Mouse (Mus musculus) hindbrain, embryonic 15.5 days (tissue): Measurements from ENCODE around the gene Hist1h3g. TPM values are rescaled to one million over a fixed set of nuclear protein-coding genes. Genes with fewer than 3 reads are reported as not detected.
A peak's percentile ranks its signal among the peaks of the same experiment; 100 is the strongest.
"Not testable (repeated sequence)": the region's sequence is repeated elsewhere in the genome, so short reads cannot be mapped to it uniquely, and the experiment has no call there.

Experiments used
- ATAC-seq: fragments of 200-750 bp; cut with Nextera tagmentation; 2 replicates; pipeline ENCODE4 v1.8.0; 2017; ENCODE audit warnings: low read depth, moderate number of reproducible peaks, moderate TSS enrichment; ENCODE audit not compliant: low FRiP score
- H3K27ac ChIP-seq: fragments of 300-500 bp; sonication (generic); replicated peaks from 2 replicates; pipeline ENCODE4 v1.5.1; 2015; ENCODE audit warnings: mild to moderate bottlenecking, inconsistent platforms
- H3K27me3 ChIP-seq: fragments of 300-500 bp; sonication (generic); 2 replicates; pipeline ENCODE4 v1.6.1; 2015; ENCODE audit warnings: control low read depth, inconsistent platforms
- H3K36me3 ChIP-seq: fragments of 300-500 bp; sonication (generic); 2 replicates; pipeline ENCODE4 v1.6.1; 2015; ENCODE audit warnings: control low read depth, inconsistent platforms
- H3K4me1 ChIP-seq: fragments of 300-500 bp; sonication (generic); replicated peaks from 2 replicates; pipeline ENCODE4 v1.6.1; 2015; ENCODE audit warnings: control low read depth, inconsistent platforms
- H3K4me2 ChIP-seq: fragments of 300-500 bp; sonication (generic); 2 replicates; pipeline ENCODE4 v1.6.1; 2015; ENCODE audit warnings: moderate library complexity, mild to moderate bottlenecking, inconsistent platforms
- H3K4me3 ChIP-seq: fragments of 300-500 bp; sonication (generic); 2 replicates; pipeline ENCODE4 v1.5.1; 2015; ENCODE audit warnings: mild to moderate bottlenecking, inconsistent platforms
- H3K9ac ChIP-seq: fragments of 300-500 bp; sonication (generic); 2 replicates; pipeline ENCODE4 v1.6.1; 2015; ENCODE audit warnings: inconsistent platforms
- H3K9me3 ChIP-seq: fragments of 300-500 bp; sonication (generic); 2 replicates; pipeline ENCODE4 v1.6.1; 2016; ENCODE audit warnings: control low read depth, inconsistent platforms
- WGBS: fragments of 180-500 bp; shearing (Covaris S2); methylation state at CpG from one replicate; pipeline ENCODE4 v1.1.7; 2015; 5-methylcytosine and 5-hydroxymethylcytosine counted together
- polyA plus RNA-seq: library from polyadenylated mRNA; unstranded; fragments of >200 nt; fragmentation: Nextera tagmentation; extraction: Ambion mirVana; gene quantifications from 2 replicates; pipeline ENCODE4 v1.2.1, GENCODE M21; 2015

Hist1h3g gene
- polyA plus RNA-seq, 1 experiment from 2014 or later, result 1.2 TPM

- ATAC-seq, result no peak
- whole genome bisulfite sequencing, result 21% methylated on average over 9 of the region's 9 CpGs
- Histone ChIP-seq H3K36me3 (no peaks in the 10 kb centered on the region), H3K27me3 (no peaks in the 10 kb centered on the region), H3K9ac (peak overlapping the region; percentile 63), H3K9me3 (no peaks in the 10 kb centered on the region), H3K4me1 (peaks cover 38% of the 10 kb centered on the region), H3K4me2 (peak overlapping the region; percentile 100), H3K27ac (peak overlapping the region; percentile 90), H3K4me3 (peak overlapping the region; percentile 53)
These were observed 19.2 kb downstream of the Hist1h3g start for GRCm38 (mm10) chr13:23554393-23554792.

GRCm38 (mm10) chr13:23554925-23555838 lies 20.0 kb downstream of the Hist1h3g start:
- Histone ChIP-seq H3K4me2 (peak overlapping the region; percentile 100), H3K4me3 (peak overlapping the region; percentile 53), H3K9ac (peak overlapping the region; percentile 63), H3K27me3 (no peaks in the 10 kb centered on the region), H3K9me3 (no peaks in the 10 kb centered on the region), H3K36me3 (no peaks in the 10 kb centered on the region), H3K4me1 (peaks cover 38% of the 10 kb centered on the region), H3K27ac (peak overlapping the region; percentile 90)
- ATAC-seq, result peak; percentile 79
- under 1% methylated on average over 53 of the region's 54 CpGs for WGBS

GRCm38 (mm10) chr13:23555839-23556416 lies 20.7 kb downstream of the Hist1h3g start:
- 0% methylated on average over 18 of the region's 18 CpGs for WGBS
- peak overlapping the region; percentile 53 for H3K4me3 ChIP-seq
- no peaks in the 10 kb centered on the region for H3K9me3 ChIP-seq
- H3K27me3 ChIP-seq, result no peaks in the 10 kb centered on the region
- H3K36me3 ChIP-seq, result no peaks in the 10 kb centered on the region
- H3K4me1 ChIP-seq, result peaks cover 36% of the 10 kb centered on the region
- H3K4me2 ChIP-seq, result peak overlapping the region; percentile 100
- peak; percentile 88 for ATAC-seq
- H3K27ac ChIP-seq, result peak overlapping the region; percentile 90
- H3K9ac ChIP-seq, result peak overlapping the region; percentile 63

- Histone ChIP-seq H3K27ac (0 out of 2 replicates have a peak overlapping the region, but pooled peaks have one; percentile 11), H3K4me3 (no peak overlapping the region), H3K4me1 (peaks cover 32% of the 10 kb centered on the region), H3K27me3 (no peaks in the 10 kb centered on the region), H3K4me2 (0 out of 2 replicates have a peak overlapping the region, but pooled peaks have one; percentile 100), H3K9me3 (no peaks in the 10 kb centered on the region), H3K9ac (no peak overlapping the region), H3K36me3 (no peaks in the 10 kb centered on the region)
- no peak for ATAC-seq
- 75% methylated on average over 3 of the region's 3 CpGs for WGBS
These were observed 21.7 kb downstream of the Hist1h3g start for GRCm38 (mm10) chr13:23556906-23557305.

DNA sequence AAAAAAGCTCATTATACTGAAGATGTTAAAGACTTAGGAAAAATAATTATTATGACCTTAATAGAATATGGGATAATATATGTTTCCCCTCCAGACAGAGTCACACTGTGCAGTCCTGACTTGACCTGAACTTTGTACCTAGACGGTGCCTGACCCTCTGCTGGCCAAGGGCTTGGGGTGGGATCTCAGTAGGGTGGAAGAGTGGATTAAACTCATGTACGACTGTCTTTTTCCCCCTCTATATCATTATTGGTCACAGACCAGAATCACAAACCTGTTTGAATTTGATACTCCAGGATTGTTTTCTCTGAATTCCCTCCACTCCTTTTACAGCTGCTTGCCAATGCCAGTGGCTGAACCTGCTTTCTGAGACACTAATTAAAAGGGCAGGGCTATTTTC lies 25.5 kb downstream of the Hist1h3g start:
- H3K27ac ChIP-seq, ATAC-seq, H3K4me3 ChIP-seq, H3K27me3 ChIP-seq, H3K36me3 ChIP-seq, H3K9ac ChIP-seq, H3K9me3 ChIP-seq: not testable (repeated sequence)
- 24% methylated on average over 2 of the region's 2 CpGs for WGBS
- Histone ChIP-seq H3K4me2 (0 out of 2 replicates have a peak overlapping the region, but pooled peaks have one; percentile 4), H3K4me1 (peaks cover 17% of the 10 kb centered on the region)

DNA sequence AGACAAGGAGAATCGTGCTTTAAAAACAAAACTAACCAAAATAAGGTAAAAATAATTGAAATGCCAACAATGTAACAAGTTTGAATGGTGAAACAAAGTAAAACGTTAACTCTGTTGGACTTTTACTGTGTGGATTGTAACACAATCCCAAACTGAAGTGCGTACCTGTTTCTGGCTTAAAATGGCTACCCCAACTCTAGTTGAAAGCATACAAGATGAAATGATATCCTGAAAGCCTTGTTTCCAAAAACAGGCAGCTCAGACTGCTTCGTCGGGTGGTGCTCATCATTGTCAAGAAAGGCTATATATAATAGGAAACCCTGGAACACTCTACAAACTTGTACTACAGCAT lies 26.3 kb downstream of the Hist1h3g start:
- Histone ChIP-seq H3K27ac (peak overlapping the region; percentile 97), H3K4me3 (peak overlapping the region; percentile 49), H3K4me1 (peaks cover 11% of the 10 kb centered on the region), H3K9ac (peak overlapping the region; percentile 58; the same call in 1 of the 2 replicates), H3K4me2 (peak overlapping the region; percentile 78)
- not testable (repeated sequence) for H3K27me3 ChIP-seq, H3K36me3 ChIP-seq, ATAC-seq, H3K9me3 ChIP-seq
- WGBS, result 0% methylated on average over 2 of the region's 5 CpGs

DNA sequence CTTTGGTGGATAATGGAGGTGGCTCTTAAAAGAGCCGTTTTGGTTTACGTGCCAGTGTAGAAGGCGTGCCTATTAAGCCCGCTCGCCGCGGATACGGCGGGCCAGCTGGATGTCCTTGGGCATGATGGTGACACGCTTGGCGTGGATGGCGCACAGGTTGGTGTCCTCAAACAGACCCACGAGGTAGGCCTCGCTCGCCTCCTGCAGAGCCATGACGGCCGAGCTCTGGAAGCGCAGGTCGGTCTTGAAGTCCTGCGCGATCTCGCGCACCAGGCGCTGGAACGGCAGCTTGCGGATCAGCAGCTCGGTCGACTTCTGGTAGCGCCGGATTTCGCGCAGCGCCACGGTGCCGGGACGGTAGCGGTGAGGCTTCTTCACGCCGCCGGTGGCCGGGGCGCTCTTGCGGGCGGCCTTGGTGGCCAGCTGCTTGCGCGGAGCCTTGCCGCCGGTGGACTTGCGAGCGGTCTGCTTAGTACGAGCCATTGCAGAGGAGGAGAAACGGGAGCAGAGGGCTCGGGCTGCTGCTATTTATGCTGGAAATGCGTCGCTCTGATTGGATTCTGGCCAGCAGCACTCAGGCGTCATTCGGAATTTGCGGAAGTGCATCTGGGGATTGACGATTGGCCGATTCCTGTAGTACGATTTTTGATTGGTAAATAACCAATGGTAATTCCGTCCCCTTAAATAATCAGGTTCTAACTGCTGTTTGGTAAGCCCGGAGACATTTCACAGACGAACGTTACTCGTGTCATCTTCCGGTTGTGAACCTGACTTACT lies 26.8 kb downstream of the Hist1h3g start, which contains the start of gene Hist1h3e:
Gene Hist1h3e (minus strand): TSS at position 487 of the 777 bp plus-strand sequence.
- WGBS, result under 1% methylated on average over 53 of the region's 67 CpGs
- Histone ChIP-seq H3K9ac (peak within 1 kb of the TSS; percentile 58), H3K4me2 (peak within 1 kb of the TSS; percentile 78), H3K27ac (peak within 1 kb of the TSS; percentile 97), H3K4me3 (peak within 1 kb of the TSS; percentile 49)
- H3K36me3 ChIP-seq, H3K27me3 ChIP-seq, H3K9me3 ChIP-seq, H3K4me1 ChIP-seq: not testable (repeated sequence)
- peak; percentile 97 for ATAC-seq

DNA sequence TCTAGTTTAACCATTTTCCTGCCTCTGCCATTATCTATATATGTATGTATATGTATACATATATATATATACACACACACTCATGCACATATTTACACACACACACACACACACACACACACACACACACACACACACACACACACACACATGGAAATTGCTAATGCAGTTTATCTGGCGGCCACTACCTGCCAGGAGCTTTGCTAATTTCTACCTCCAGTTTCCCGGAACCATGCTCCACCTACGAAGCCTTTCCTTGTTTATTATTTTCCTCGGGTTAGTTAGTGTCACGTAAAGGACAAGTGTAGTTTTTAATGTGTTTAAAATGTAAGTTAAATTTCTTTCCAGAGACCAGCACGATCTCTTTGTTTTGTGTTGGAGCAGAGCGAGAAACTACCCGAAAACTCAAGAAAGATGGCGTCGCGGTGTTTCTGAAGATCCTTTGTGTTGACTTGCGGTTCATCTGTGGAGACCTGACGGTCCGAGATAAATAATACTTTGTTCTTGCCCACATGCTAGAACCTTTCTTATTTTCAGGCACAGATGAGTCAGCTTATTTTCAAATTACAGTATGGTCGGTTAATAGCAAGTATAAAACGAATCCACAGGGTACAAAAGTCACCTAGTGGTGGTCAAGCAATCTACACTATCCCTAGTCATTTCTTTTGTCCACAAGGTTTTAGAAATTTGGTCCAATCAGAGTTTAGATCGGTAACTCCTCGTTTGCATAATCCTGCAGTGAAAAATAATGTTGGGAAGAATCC lies 27.7 kb downstream of the Hist1h3g start:
- no peaks in the 10 kb centered on the region for H3K36me3 ChIP-seq
- H3K4me3 ChIP-seq, result peak overlapping the region; percentile 49
- 3% methylated on average over 18 of the region's 18 CpGs for WGBS
- H3K4me1 ChIP-seq, result peaks cover 7% of the 10 kb centered on the region
- H3K27ac ChIP-seq, result peak overlapping the region; percentile 97
- no peaks in the 10 kb centered on the region for H3K27me3 ChIP-seq
- peak overlapping the region; percentile 78 for H3K4me2 ChIP-seq
- H3K9me3 ChIP-seq, result no peaks in the 10 kb centered on the region
- peak; percentile 68 for ATAC-seq
- H3K9ac ChIP-seq, result peak overlapping the region; percentile 58

DNA sequence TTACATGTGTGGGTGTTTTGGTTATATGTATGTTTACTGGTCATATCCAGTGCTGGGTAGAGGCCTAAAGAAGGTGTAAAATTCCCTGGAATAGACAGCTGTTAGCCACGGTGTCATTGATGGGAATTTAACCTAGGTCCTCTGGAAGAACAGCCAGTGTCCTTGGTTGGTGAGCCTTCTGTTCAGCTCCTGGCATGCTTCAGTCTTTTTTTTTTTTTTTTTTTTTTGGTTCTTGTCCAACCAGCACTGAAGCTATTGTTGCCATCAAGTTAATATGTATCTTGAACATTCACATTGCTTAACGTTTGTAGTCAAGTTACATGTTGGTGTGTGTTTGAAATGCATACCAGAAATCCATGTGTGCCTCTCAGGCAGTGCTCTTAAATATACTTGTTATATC lies 29.3 kb downstream of the Hist1h3g start:
- ATAC-seq, result no peak
- Histone ChIP-seq H3K9ac (no peak overlapping the region), H3K4me2 (no peak overlapping the region), H3K27ac (no peak overlapping the region), H3K4me1 (peaks cover 8% of the 10 kb centered on the region), H3K36me3 (no peaks in the 10 kb centered on the region), H3K27me3 (no peaks in the 10 kb centered on the region), H3K9me3 (no peaks in the 10 kb centered on the region), H3K4me3 (no peak overlapping the region)
- WGBS, result 84% methylated on average over 2 of the region's 2 CpGs

DNA sequence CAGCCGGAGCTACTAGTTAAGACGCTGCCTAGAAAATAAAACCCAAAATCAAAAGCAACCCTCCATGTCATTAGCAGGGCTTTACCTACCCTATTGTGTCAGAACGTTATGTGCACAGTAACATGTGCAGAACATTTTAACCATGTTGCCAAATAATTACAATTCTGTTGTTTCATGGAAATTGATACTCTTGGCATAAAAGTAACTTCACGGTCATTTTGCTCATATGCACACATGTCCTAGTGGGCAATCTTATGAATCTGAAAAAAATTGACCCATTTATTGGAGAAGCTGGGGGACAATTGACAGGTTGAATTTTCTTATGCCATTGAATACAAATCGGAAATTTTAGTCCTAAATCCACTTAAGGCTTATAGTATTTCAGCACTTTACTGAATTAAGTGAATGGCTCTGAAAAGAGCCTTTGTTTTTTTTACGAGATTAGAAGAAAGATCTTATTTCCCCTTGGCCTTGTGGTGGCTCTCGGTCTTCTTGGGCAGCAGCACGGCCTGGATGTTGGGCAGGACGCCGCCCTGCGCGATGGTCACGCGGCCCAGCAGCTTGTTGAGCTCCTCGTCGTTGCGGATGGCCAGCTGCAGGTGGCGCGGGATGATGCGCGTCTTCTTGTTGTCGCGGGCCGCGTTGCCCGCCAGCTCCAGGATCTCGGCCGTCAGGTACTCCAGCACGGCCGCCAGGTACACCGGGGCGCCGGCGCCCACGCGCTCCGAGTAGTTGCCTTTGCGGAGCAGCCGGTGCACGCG lies 35.2 kb downstream of the Hist1h3g start:
- not testable (repeated sequence) for ATAC-seq, H3K27me3 ChIP-seq, H3K9me3 ChIP-seq, H3K36me3 ChIP-seq
- Histone ChIP-seq H3K4me1 (peaks cover 30% of the 10 kb centered on the region), H3K4me3 (peak overlapping the region; percentile 44), H3K4me2 (peak overlapping the region; percentile 58), H3K27ac (peak overlapping the region; percentile 96), H3K9ac (peak overlapping the region; percentile 49)
- WGBS, result 1% methylated on average over 28 of the region's 41 CpGs
